Mouse (Mus musculus) central nervous system, embryonic 14 days (tissue): Measurements from ENCODE around the gene Fgd1. TPM values are rescaled to one million over a fixed set of nuclear protein-coding genes. Genes with fewer than 3 reads are reported as not detected.

ENCODE experiments used
- polyA plus RNA-seq: library from polyadenylated mRNA; depleted of rRNA; stranded (reverse); fragments of >200 nt; gene quantifications from 2 replicates; pipeline ENCODE4 v1.2.3, GENCODE M21; 2012; rRNA removed

Fgd1 gene
- polyA plus RNA-seq: 31.4 and 35.3 TPM in 2 replicates

GRCm38 (mm10) chrX:151045850-151046249 is at the start of gene Fgd1:
Gene Fgd1 (plus strand): TSS chrX:151046150.

GRCm38 (mm10) chrX:151016938-151017877 is 28.7 kb upstream of the Fgd1 start, which contains the start of gene Gnl3l:
Gene Gnl3l (minus strand): TSS chrX:151017322.

GRCm38 (mm10) chrX:151096171-151097058 is 50.5 kb downstream of the Fgd1 start, which contains the start of gene Tsr2:
Gene Tsr2 (minus strand): TSS chrX:151096543.

Other genes with a start within 250 kb of the Fgd1 start
- gene Maged2, start 231.8 kb upstream of the Fgd1 start, polyA plus RNA-seq: 183 and 250 TPM in 2 replicates
- 48.1 and 48.9 TPM in 2 replicates for gene Gnl3l, start 28.8 kb upstream of the Fgd1 start, polyA plus RNA-seq
- gene Tsr2, start 50.4 kb downstream of the Fgd1 start, polyA plus RNA-seq: 34.1 and 35.0 TPM in 2 replicates
- 15.2 and 16.4 TPM in 2 replicates for gene Wnk3, start 151.9 kb downstream of the Fgd1 start, polyA plus RNA-seq